In genomic region chr13:72920368-72920767, GRCm38 (mm10) we compare ENCODE assay signal across 27 mouse cellular contexts.
"Had no signal": no experiment of that assay in that cellular context is flagged by ENCODE, and none has a peak within 500 bp of the region (broad histone marks: within the 10 kb centered on the region; RNA-seq: fewer than 3 reads in every experiment).

No protein-coding gene starts in this region.

- H3K9ac ChIP-seq: heart, embryonic 13.5 days; heart, embryonic 15.5 days; hindbrain, embryonic 13.5 days; hindbrain, embryonic 15.5 days; kidney, embryonic 15.5 days; limb, embryonic 12.5 days; liver, embryonic 13.5 days had no signal

- H3K4me2 ChIP-seq: heart, embryonic 11.5 days; heart, embryonic 13.5 days; heart, embryonic 15.5 days; hindbrain, embryonic 13.5 days; hindbrain, embryonic 15.5 days; kidney, embryonic 15.5 days; limb, embryonic 12.5 days; liver, embryonic 11.5 days; liver, embryonic 13.5 days had no signal

- H3K27me3 ChIP-seq: heart, embryonic 13.5 days; heart, embryonic 15.5 days; hindbrain, embryonic 13.5 days; hindbrain, embryonic 15.5 days; kidney, embryonic 15.5 days; limb, embryonic 12.5 days; liver, embryonic 13.5 days had no signal

- H3K4me3 ChIP-seq: heart, adult 2 months; heart, embryonic 13.5 days; heart, embryonic 15.5 days; hindbrain, embryonic 13.5 days; hindbrain, embryonic 15.5 days; kidney, embryonic 15.5 days; left cerebral cortex, adult 2 months; limb, embryonic 10.5 days; limb, embryonic 12.5 days; liver, embryonic 13.5 days had no signal

- H3K9me3 ChIP-seq: heart, embryonic 13.5 days; heart, embryonic 15.5 days; hindbrain, embryonic 13.5 days; hindbrain, embryonic 15.5 days; kidney, embryonic 15.5 days; limb, embryonic 10.5 days; limb, embryonic 12.5 days; liver, embryonic 13.5 days had no signal

- H3K36me3 ChIP-seq: heart, embryonic 13.5 days; heart, embryonic 15.5 days; hindbrain, embryonic 13.5 days; hindbrain, embryonic 15.5 days; kidney, embryonic 15.5 days; limb, embryonic 10.5 days; limb, embryonic 12.5 days; liver, embryonic 13.5 days had no signal

- H3K27ac ChIP-seq: heart, adult 2 months; heart, embryonic 13.5 days; heart, embryonic 15.5 days; hindbrain, embryonic 13.5 days; hindbrain, embryonic 15.5 days; hindbrain, postnatal 0 days; kidney, embryonic 15.5 days; kidney, postnatal 0 days; left cerebral cortex, adult 2 months; limb, embryonic 10.5 days; limb, embryonic 12.5 days; liver, embryonic 13.5 days had no signal

- DNase-seq: gastrocnemius, postnatal 14 days; gastrocnemius, postnatal 36 days; heart, adult 11 months; heart, adult 2 months; heart, postnatal 14 days; heart, postnatal 36 days; kidney, adult 11 months; kidney, adult 2 months; kidney, adult 9 months; kidney, postnatal 14 days; kidney, postnatal 36 days; layer of hippocampus, adult 9-11 months; liver; liver, embryonic 13.5 days had no signal

- ATAC-seq: hindbrain, postnatal 0 days; intestine, embryonic 16.5 days had no signal

- H3K4me1 ChIP-seq: heart, embryonic 13.5 days; heart, embryonic 15.5 days; hindbrain, embryonic 13.5 days; hindbrain, embryonic 15.5 days; kidney, embryonic 15.5 days; limb, embryonic 10.5 days; limb, embryonic 12.5 days; liver, embryonic 13.5 days had no signal
